Mouse (Mus musculus) ES-Bruce4 (cell line): Measurements from ENCODE around the gene Abca14. TPM values are rescaled to one million over a fixed set of nuclear protein-coding genes. Genes with fewer than 3 reads are reported as not detected.

Experiments used
- H3K27ac ChIP-seq: 2 replicates; pipeline ENCODE4 v1.5.1; 2012; ENCODE audit warnings: low read length, inconsistent platforms; ENCODE audit not compliant: insufficient read depth
- H3K27me3 ChIP-seq: 2 replicates; pipeline ENCODE4 v1.6.1; 2012; ENCODE audit warnings: mild to moderate bottlenecking, low read length, inconsistent platforms; ENCODE audit not compliant: control insufficient read depth, poor library complexity, insufficient read depth, severe bottlenecking
- H3K36me3 ChIP-seq: 2 replicates; pipeline ENCODE4 v1.6.1; 2012; ENCODE audit warnings: inconsistent platforms, mild to moderate bottlenecking, low read length, moderate library complexity; ENCODE audit not compliant: control insufficient read depth, poor library complexity, insufficient read depth, severe bottlenecking
- H3K4me1 ChIP-seq: one replicate; pipeline ENCODE4 v1.8.1; 2011; ENCODE audit warnings: low read length; ENCODE audit not compliant: control insufficient read depth, insufficient read depth
- H3K4me3 ChIP-seq: 2 replicates; pipeline ENCODE4 v1.5.1; 2011; ENCODE audit warnings: low read depth, mild to moderate bottlenecking, low read length
- H3K9ac ChIP-seq: 2 replicates; pipeline ENCODE4 v1.6.1; 2012; ENCODE audit warnings: low read depth, mild to moderate bottlenecking, inconsistent platforms; ENCODE audit not compliant: poor library complexity, severe bottlenecking
- H3K9me3 ChIP-seq: replicated peaks from 2 replicates; pipeline ENCODE4 v1.6.1; 2012; ENCODE audit warnings: mild to moderate bottlenecking, low read length, inconsistent platforms; ENCODE audit not compliant: control insufficient read depth, poor library complexity, insufficient read depth, severe bottlenecking
- CTCF ChIP-seq: IDR thresholded peaks from one replicate; pipeline ENCODE4 v1.8.1; 2011; ENCODE audit warnings: low read depth, low read length
- EP300 ChIP-seq: IDR thresholded peaks from 2 replicates; pipeline ENCODE4 v1.6.1; 2011; ENCODE audit warnings: low read depth, low read length; ENCODE audit not compliant: insufficient read depth
- POLR2A ChIP-seq: IDR thresholded peaks from one replicate; pipeline ENCODE4 v1.8.1; 2011; ENCODE audit warnings: low read length; ENCODE audit not compliant: insufficient read depth
- polyA plus RNA-seq: library from polyadenylated mRNA; stranded (reverse); fragments of >200 nt; gene quantifications from 2 replicates; pipeline ENCODE4 v1.2.4, GENCODE M21; 2011; ENCODE audit warnings: low read depth; ENCODE audit not compliant: missing spikeins, insufficient read depth, insufficient read length

Gene Abca14
- polyA plus RNA-seq, 1 experiment = not detected

GRCm38 (mm10) chr7:120172188-120172700 is 31.5 kb upstream of the Abca14 start:
- Histone ChIP-seq H3K36me3 (no peaks in the 10 kb centered on the region), H3K4me3 (no peak overlapping the region), H3K9me3 (no peaks in the 10 kb centered on the region), H3K4me1 (peaks cover 2% of the 10 kb centered on the region), H3K27ac (no peak overlapping the region), H3K9ac (no peak overlapping the region), H3K27me3 (no peaks in the 10 kb centered on the region)
- no peak for TF ChIP-seq CTCF
- no peak for TF ChIP-seq POLR2A
- no peak for TF ChIP-seq EP300

GRCm38 (mm10) chr7:120173603-120174244 is 30.0 kb upstream of the Abca14 start, which contains the start of gene Anks4b:
Gene Anks4b, plus strand, starts transcription at chr7:120173858.
- Histone ChIP-seq H3K27ac (no peak within 1 kb of the TSS), H3K27me3 (no peaks in the 10 kb centered on the region), H3K36me3 (no peaks in the 10 kb centered on the region), H3K4me1 (peaks cover 2% of the 10 kb centered on the region), H3K4me3 (no peak within 1 kb of the TSS), H3K9ac (no peak within 1 kb of the TSS), H3K9me3 (no peaks in the 10 kb centered on the region)
- TF ChIP-seq EP300 = no peak
- TF ChIP-seq POLR2A = no peak
- TF ChIP-seq CTCF = no peak

- no peak overlapping the region for H3K27ac ChIP-seq
- no peak overlapping the region for H3K9ac ChIP-seq
- no peaks in the 10 kb centered on the region for H3K36me3 ChIP-seq
- no peaks in the 10 kb centered on the region for H3K27me3 ChIP-seq
- no peaks in the 10 kb centered on the region for H3K9me3 ChIP-seq
- H3K4me1 ChIP-seq = peaks cover 2% of the 10 kb centered on the region
- H3K4me3 ChIP-seq = no peak overlapping the region
- no peak for TF ChIP-seq POLR2A
- TF ChIP-seq EP300 = no peak
- TF ChIP-seq CTCF = no peak
Observed at GRCm38 (mm10) chr7:120174723-120175504, 28.8 kb upstream of the Abca14 start.

- H3K27me3 ChIP-seq = no peaks in the 10 kb centered on the region
- no peak for TF ChIP-seq POLR2A
- no peak for TF ChIP-seq EP300
- TF ChIP-seq CTCF = no peak
- H3K4me3 ChIP-seq = no peak overlapping the region
- H3K36me3 ChIP-seq = no peaks in the 10 kb centered on the region
- no peak overlapping the region for H3K27ac ChIP-seq
- no peak overlapping the region for H3K9ac ChIP-seq
- peaks cover 2% of the 10 kb centered on the region for H3K4me1 ChIP-seq
- no peaks in the 10 kb centered on the region for H3K9me3 ChIP-seq
Observed at GRCm38 (mm10) chr7:120177611-120178010, 26.1 kb upstream of the Abca14 start.

- Histone ChIP-seq H3K9me3 (no peaks in the 10 kb centered on the region), H3K27ac (no peak overlapping the region), H3K36me3 (no peaks in the 10 kb centered on the region), H3K4me1 (peaks cover 2% of the 10 kb centered on the region), H3K9ac (no peak overlapping the region), H3K4me3 (no peak overlapping the region), H3K27me3 (no peaks in the 10 kb centered on the region)
- TF ChIP-seq POLR2A = no peak
- no peak for TF ChIP-seq EP300
- TF ChIP-seq CTCF = no peak
Observed at GRCm38 (mm10) chr7:120178935-120179334, 24.8 kb upstream of the Abca14 start.

GRCm38 (mm10) chr7:120180547-120180946 is 23.2 kb upstream of the Abca14 start:
- Histone ChIP-seq H3K9ac (no peak overlapping the region), H3K4me1 (no peaks in the 10 kb centered on the region), H3K9me3 (no peaks in the 10 kb centered on the region), H3K4me3 (no peak overlapping the region), H3K27ac (no peak overlapping the region), H3K27me3 (no peaks in the 10 kb centered on the region; the same call in 1 of the 2 replicates), H3K36me3 (no peaks in the 10 kb centered on the region)
- TF ChIP-seq EP300 = no peak
- TF ChIP-seq CTCF = no peak
- no peak for TF ChIP-seq POLR2A
